Mouse (Mus musculus) spleen, adult 2 months (tissue): Measurements from ENCODE around the gene Adamts4.

Experiments used
- CTCF ChIP-seq: fragments of 200-500 bp; IDR thresholded peaks from 2 replicates; pipeline ENCODE4 v1.5.1; 2011; ENCODE audit warnings: mild to moderate bottlenecking, inconsistent platforms; ENCODE audit not compliant: insufficient read depth, insufficient read length, insufficient replicate concordance; ENCODE audit errors: extremely low read depth
- POLR2A ChIP-seq: fragments of 200-500 bp; IDR thresholded peaks from 2 replicates; pipeline ENCODE4 v1.6.1; 2011; ENCODE audit warnings: low read depth, low read length, inconsistent platforms

DNA sequence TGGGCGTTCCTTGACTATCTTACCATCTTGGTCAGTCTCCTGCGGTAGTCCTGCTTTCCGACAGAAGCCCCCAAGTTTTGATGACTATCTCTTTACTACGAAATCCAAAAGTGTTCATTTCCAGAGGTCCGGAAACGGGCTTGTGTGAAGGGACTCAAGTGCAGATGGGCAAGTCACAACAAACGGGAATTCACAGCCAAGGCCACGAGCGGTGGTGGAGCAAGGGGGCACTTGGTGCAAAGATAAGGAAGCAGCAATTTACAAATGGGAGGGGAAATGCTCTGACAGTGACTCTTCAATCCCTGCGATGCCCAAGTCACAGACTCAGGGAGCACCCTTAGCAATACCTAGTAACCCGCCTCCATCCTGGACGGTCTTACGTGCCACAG, 2.8 kb upstream of the Adamts4 start:
- TF ChIP-seq POLR2A (no peak), CTCF (no peak)
